Mouse (Mus musculus): ENCODE measurements around the gene Mrgbp. TPM values are rescaled to one million over a fixed set of nuclear protein-coding genes. Genes with fewer than 3 reads are reported as not detected.

The Mrgbp gene
- polyA plus RNA-seq, 1 experiment from 2014 or later: 26.2 TPM

GRCm38 (mm10) chr2:180555219-180555618 is 25.9 kb upstream of the Mrgbp start:
- H3K9me3 ChIP-seq (ENCODE audit: control insufficient read depth, low read length): no peaks in the 10 kb centered on the region
- no peaks in the 10 kb centered on the region for H3K27me3 ChIP-seq (replicated peaks; ENCODE audit: control insufficient read depth, insufficient read depth, low read length)
- H3K4me1 ChIP-seq (replicated peaks; ENCODE audit: control insufficient read depth, insufficient read depth, low read length): no peaks in the 10 kb centered on the region
- no peak overlapping the region for H3K4me3 ChIP-seq (ENCODE audit: low read depth, low read length)
- DNase-seq (ENCODE audit: low spot score) (no peak), ATAC-seq (replicated peaks; ENCODE audit: low FRiP score) (no peak)
- no peak overlapping the region for H3K4me2 ChIP-seq
- WGBS: 49% methylated on average over 3 of the region's 3 CpGs
- H3K9ac ChIP-seq (ENCODE audit: low read depth, low read length): no peak overlapping the region
- H3K27ac ChIP-seq (ENCODE audit: low read depth, low read length): no peak overlapping the region
- no peaks in the 10 kb centered on the region for H3K36me3 ChIP-seq (ENCODE audit: control insufficient read depth, insufficient read depth, low read length)

DNA sequence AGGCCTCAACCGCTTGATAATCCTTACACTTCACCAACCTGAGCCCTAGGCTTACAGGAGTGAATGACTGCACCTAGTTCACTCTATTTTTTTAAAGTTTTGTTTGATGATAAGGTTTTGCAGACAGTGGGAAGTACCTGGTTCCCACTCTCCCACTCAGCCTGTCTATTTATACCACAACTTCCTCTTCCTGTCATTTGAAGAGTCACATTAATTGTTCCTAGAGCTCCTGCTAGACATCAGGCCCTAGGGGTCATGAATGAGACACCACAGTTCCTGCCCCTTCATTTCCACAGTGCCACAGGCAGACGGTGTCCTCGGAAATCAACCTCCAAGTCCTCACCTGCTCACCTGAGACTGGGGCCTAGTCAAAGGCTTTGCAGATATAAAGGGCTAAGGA is 24.6 kb upstream of the Mrgbp start:
- H3K27me3 ChIP-seq (replicated peaks; ENCODE audit: control insufficient read depth, insufficient read depth, low read length): no peaks in the 10 kb centered on the region
- H3K9me3 ChIP-seq (ENCODE audit: control insufficient read depth, low read length): no peaks in the 10 kb centered on the region
- H3K4me3 ChIP-seq (ENCODE audit: low read depth, low read length): no peak overlapping the region
- no peak overlapping the region for H3K4me2 ChIP-seq
- 46% methylated on average over 3 of the region's 3 CpGs for WGBS
- no peaks in the 10 kb centered on the region for H3K36me3 ChIP-seq (ENCODE audit: control insufficient read depth, insufficient read depth, low read length)
- no peak overlapping the region for H3K9ac ChIP-seq (ENCODE audit: low read depth, low read length)
- ATAC-seq (replicated peaks; ENCODE audit: low FRiP score) (no peak), DNase-seq (ENCODE audit: low spot score) (no peak)
- H3K27ac ChIP-seq (ENCODE audit: low read depth, low read length): no peak overlapping the region
- no peaks in the 10 kb centered on the region for H3K4me1 ChIP-seq (replicated peaks; ENCODE audit: control insufficient read depth, insufficient read depth, low read length)

DNA sequence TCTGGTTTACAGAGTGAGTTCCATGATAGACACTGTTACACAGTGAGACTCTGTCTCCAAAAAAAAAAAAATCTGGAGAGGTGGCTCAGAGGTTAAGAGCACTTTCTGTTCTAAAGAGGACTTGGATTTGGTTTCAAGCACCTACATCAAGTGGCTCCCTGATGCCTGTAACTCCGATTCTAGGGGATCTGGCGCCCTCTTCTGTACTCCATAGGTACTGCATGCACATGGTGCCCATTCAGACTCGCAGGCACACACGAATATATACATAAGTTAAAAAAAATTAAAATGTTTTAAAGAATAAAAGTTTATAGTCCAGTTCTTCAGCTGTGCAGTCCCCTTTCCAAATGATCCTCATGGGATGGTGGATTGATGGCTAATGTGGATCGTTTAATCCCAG is 20.9 kb upstream of the Mrgbp start:
- DNase-seq (ENCODE audit: low spot score) (no peak), ATAC-seq (replicated peaks; ENCODE audit: low FRiP score) (no peak)
- Histone ChIP-seq H3K4me2 (no peak overlapping the region), H3K9me3 (ENCODE audit: control insufficient read depth, low read length) (no peaks in the 10 kb centered on the region), H3K36me3 (ENCODE audit: control insufficient read depth, insufficient read depth, low read length) (no peaks in the 10 kb centered on the region), H3K9ac (ENCODE audit: low read depth, low read length) (no peak overlapping the region), H3K27me3 (replicated peaks; ENCODE audit: control insufficient read depth, insufficient read depth, low read length) (no peaks in the 10 kb centered on the region), H3K4me1 (replicated peaks; ENCODE audit: control insufficient read depth, insufficient read depth, low read length) (no peaks in the 10 kb centered on the region), H3K27ac (ENCODE audit: low read depth, low read length) (no peak overlapping the region), H3K4me3 (ENCODE audit: low read depth, low read length) (no peak overlapping the region)
- WGBS: 41% methylated on average over 5 of the region's 5 CpGs

DNA sequence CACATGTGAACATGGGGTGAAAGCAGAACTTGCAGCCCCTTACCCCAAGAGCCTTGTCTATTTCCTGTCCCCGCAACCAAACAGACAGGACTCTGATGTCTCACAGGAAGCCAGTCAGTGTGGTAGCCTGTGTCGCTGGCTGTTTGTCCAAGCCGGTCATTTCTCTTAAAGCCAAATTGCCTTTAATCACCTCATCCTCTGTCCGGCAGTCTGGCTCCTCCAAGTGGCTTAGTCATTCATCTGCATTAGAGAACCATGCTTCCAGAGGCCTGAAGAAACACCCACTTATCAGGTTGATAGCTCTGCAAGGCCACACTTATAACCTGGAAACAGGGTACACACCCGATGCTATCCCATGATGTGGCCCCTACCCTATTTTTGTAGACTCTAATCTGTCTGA is 19.0 kb upstream of the Mrgbp start:
- Histone ChIP-seq H3K36me3 (ENCODE audit: control insufficient read depth, insufficient read depth, low read length) (no peaks in the 10 kb centered on the region), H3K27ac (ENCODE audit: low read depth, low read length) (no peak overlapping the region), H3K4me2 (no peak overlapping the region), H3K4me3 (ENCODE audit: low read depth, low read length) (no peak overlapping the region), H3K9ac (ENCODE audit: low read depth, low read length) (no peak overlapping the region), H3K27me3 (replicated peaks; ENCODE audit: control insufficient read depth, insufficient read depth, low read length) (no peaks in the 10 kb centered on the region), H3K4me1 (replicated peaks; ENCODE audit: control insufficient read depth, insufficient read depth, low read length) (no peaks in the 10 kb centered on the region), H3K9me3 (ENCODE audit: control insufficient read depth, low read length) (no peaks in the 10 kb centered on the region)
- 41% methylated on average over 5 of the region's 5 CpGs for WGBS
- ATAC-seq (replicated peaks; ENCODE audit: low FRiP score): no peak
- no peak for DNase-seq (ENCODE audit: low spot score)

- no peaks in the 10 kb centered on the region for H3K36me3 ChIP-seq (ENCODE audit: control insufficient read depth, insufficient read depth, low read length)
- H3K4me1 ChIP-seq (replicated peaks; ENCODE audit: control insufficient read depth, insufficient read depth, low read length): no peaks in the 10 kb centered on the region
- H3K4me3 ChIP-seq (ENCODE audit: low read depth, low read length): no peak overlapping the region
- H3K9me3 ChIP-seq (ENCODE audit: control insufficient read depth, low read length): no peaks in the 10 kb centered on the region
- H3K4me2 ChIP-seq: no peak overlapping the region
- WGBS: 63% methylated on average over 6 of the region's 6 CpGs
- DNase-seq (ENCODE audit: low spot score) (no peak), ATAC-seq (replicated peaks; ENCODE audit: low FRiP score) (no peak)
- no peaks in the 10 kb centered on the region for H3K27me3 ChIP-seq (replicated peaks; ENCODE audit: control insufficient read depth, insufficient read depth, low read length)
- no peak overlapping the region for H3K27ac ChIP-seq (ENCODE audit: low read depth, low read length)
- H3K9ac ChIP-seq (ENCODE audit: low read depth, low read length): no peak overlapping the region
These were observed 17.8 kb upstream of the Mrgbp start for GRCm38 (mm10) chr2:180563296-180563695.

DNA sequence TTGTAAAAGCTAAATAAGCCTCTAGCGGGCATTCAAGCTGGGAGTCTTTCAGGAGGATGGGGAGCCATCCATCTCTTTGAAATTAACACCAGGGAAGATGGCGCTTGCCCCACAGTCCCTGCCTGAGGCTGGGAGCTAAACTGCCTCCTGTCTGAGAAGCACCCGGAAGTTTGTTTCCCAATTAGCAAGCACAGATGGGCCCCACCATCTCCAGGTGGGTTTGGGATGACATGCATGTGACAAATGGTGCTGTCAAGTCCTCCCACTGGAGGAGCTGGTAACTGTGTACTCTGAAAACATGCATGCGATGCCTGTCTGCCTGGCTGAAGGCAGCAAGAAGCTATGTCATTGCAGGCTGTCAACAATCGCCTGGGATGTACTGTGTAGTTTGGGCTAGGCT is 17.3 kb upstream of the Mrgbp start:
- Histone ChIP-seq H3K27me3 (replicated peaks; ENCODE audit: control insufficient read depth, insufficient read depth, low read length) (no peaks in the 10 kb centered on the region), H3K4me3 (ENCODE audit: low read depth, low read length) (no peak overlapping the region), H3K9ac (ENCODE audit: low read depth, low read length) (no peak overlapping the region), H3K4me2 (no peak overlapping the region), H3K4me1 (replicated peaks; ENCODE audit: control insufficient read depth, insufficient read depth, low read length) (no peaks in the 10 kb centered on the region), H3K9me3 (ENCODE audit: control insufficient read depth, low read length) (no peaks in the 10 kb centered on the region), H3K27ac (ENCODE audit: low read depth, low read length) (no peak overlapping the region), H3K36me3 (ENCODE audit: control insufficient read depth, insufficient read depth, low read length) (no peaks in the 10 kb centered on the region)
- DNase-seq (ENCODE audit: low spot score) (no peak), ATAC-seq (replicated peaks; ENCODE audit: low FRiP score) (no peak)
- 39% methylated on average over 5 of the region's 5 CpGs for WGBS

GRCm38 (mm10) chr2:180566240-180566913 is 14.7 kb upstream of the Mrgbp start:
- H3K27me3 ChIP-seq (replicated peaks; ENCODE audit: control insufficient read depth, insufficient read depth, low read length): 0 out of 2 replicates have a peak, but pooled peaks cover 3% of the 10 kb centered on the region
- no peak for ATAC-seq (replicated peaks; ENCODE audit: low FRiP score)
- 0 out of 2 replicates have a peak, but pooled peaks cover 3% of the 10 kb centered on the region for H3K4me1 ChIP-seq (replicated peaks; ENCODE audit: control insufficient read depth, insufficient read depth, low read length)
- peak; percentile 55 for DNase-seq (ENCODE audit: low spot score)
- no peak overlapping the region for H3K9ac ChIP-seq (ENCODE audit: low read depth, low read length)
- no peak overlapping the region for H3K4me2 ChIP-seq
- no peak overlapping the region for H3K4me3 ChIP-seq (ENCODE audit: low read depth, low read length)
- WGBS: 36% methylated on average over 13 of the region's 13 CpGs
- H3K9me3 ChIP-seq (ENCODE audit: control insufficient read depth, low read length): no peaks in the 10 kb centered on the region
- no peaks in the 10 kb centered on the region for H3K36me3 ChIP-seq (ENCODE audit: control insufficient read depth, insufficient read depth, low read length)
- no peak overlapping the region for H3K27ac ChIP-seq (ENCODE audit: low read depth, low read length)

DNA sequence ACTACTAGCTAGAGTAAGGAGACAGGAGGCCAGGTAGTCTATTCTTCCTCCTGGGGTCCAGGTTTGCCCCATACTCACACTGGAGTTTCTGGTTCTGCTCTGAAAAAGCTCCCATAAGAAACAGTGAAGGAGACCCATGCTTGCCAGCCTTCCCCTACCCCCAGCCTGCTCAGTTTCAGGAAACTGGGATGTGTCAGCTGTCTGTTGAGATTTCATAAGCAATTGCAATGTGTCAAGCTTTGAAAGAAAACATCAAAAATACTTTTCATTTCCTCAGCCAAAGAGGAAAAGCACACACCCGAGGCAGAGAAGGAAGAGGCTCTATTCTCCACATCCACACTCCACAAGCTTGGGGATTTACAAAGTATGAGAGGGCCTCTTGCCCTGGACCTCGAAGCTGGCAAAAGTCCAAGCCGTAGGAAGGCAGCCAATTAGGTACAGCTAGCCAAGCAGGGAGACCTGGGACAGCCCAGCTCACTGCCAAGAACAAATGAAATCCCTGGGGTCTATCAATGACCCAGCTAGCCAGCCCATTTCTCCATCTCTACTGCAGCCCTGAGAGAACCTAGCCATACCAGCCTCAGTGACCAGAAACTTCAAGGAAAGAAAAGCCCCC is 12.0 kb upstream of the Mrgbp start:
- Histone ChIP-seq H3K9ac (ENCODE audit: low read depth, low read length) (no peak overlapping the region), H3K36me3 (ENCODE audit: control insufficient read depth, insufficient read depth, low read length) (no peaks in the 10 kb centered on the region), H3K4me1 (replicated peaks; ENCODE audit: control insufficient read depth, insufficient read depth, low read length) (0 out of 2 replicates have a peak, but pooled peaks cover 3% of the 10 kb centered on the region), H3K27me3 (replicated peaks; ENCODE audit: control insufficient read depth, insufficient read depth, low read length) (0 out of 2 replicates have a peak, but pooled peaks cover 3% of the 10 kb centered on the region), H3K4me2 (no peak overlapping the region), H3K9me3 (ENCODE audit: control insufficient read depth, low read length) (no peaks in the 10 kb centered on the region), H3K4me3 (ENCODE audit: low read depth, low read length) (no peak overlapping the region), H3K27ac (ENCODE audit: low read depth, low read length) (no peak overlapping the region)
- DNase-seq (ENCODE audit: low spot score): no peak
- 37% methylated on average over 3 of the region's 3 CpGs for WGBS
- ATAC-seq (replicated peaks; ENCODE audit: low FRiP score): no peak

GRCm38 (mm10) chr2:180576482-180576881 is 4.6 kb upstream of the Mrgbp start:
- Histone ChIP-seq H3K9ac (ENCODE audit: low read depth, low read length) (no peak overlapping the region), H3K4me3 (ENCODE audit: low read depth, low read length) (no peak overlapping the region), H3K36me3 (ENCODE audit: control insufficient read depth, insufficient read depth, low read length) (no peaks in the 10 kb centered on the region), H3K27me3 (replicated peaks; ENCODE audit: control insufficient read depth, insufficient read depth, low read length) (no peaks in the 10 kb centered on the region), H3K27ac (ENCODE audit: low read depth, low read length) (no peak overlapping the region), H3K4me2 (no peak overlapping the region), H3K4me1 (replicated peaks; ENCODE audit: control insufficient read depth, insufficient read depth, low read length) (no peaks in the 10 kb centered on the region), H3K9me3 (ENCODE audit: control insufficient read depth, low read length) (no peaks in the 10 kb centered on the region)
- DNase-seq (ENCODE audit: low spot score): no peak
- 53% methylated on average over 4 of the region's 4 CpGs for WGBS
- ATAC-seq (replicated peaks; ENCODE audit: low FRiP score): no peak

Data from liver, embryonic 11.5 days (tissue).